Mouse (Mus musculus): Measurements from ENCODE around the gene Mcts1. TPM values are rescaled to one million over a fixed set of nuclear protein-coding genes. Genes with fewer than 3 reads are reported as not detected.

The Mcts1 gene
- polyA plus RNA-seq, 1 experiment from 2014 or later, result 95.9 TPM

- Histone ChIP-seq H3K4me1 (ENCODE audit: control insufficient read depth, insufficient read depth, low read length) (no peaks in the 10 kb centered on the region), H3K9me3 (ENCODE audit: control insufficient read depth, low read depth, low read length) (no peaks in the 10 kb centered on the region), H3K9ac (replicated peaks; ENCODE audit: low read depth, low read length) (no peak overlapping the region), H3K36me3 (ENCODE audit: control insufficient read depth, insufficient read depth, low read length) (no peaks in the 10 kb centered on the region), H3K27me3 (ENCODE audit: control insufficient read depth, insufficient read depth, low read length) (no peaks in the 10 kb centered on the region), H3K4me3 (ENCODE audit: low read depth, low read length) (no peak overlapping the region), H3K27ac (ENCODE audit: low read length) (no peak overlapping the region), H3K4me2 (replicated peaks; ENCODE audit: low read depth, low read length) (no peak overlapping the region)
- WGBS, result 51% methylated on average over 4 of the region's 4 CpGs
- ATAC-seq (ENCODE audit: insufficient number of reproducible peaks, insufficient read depth, low FRiP score, low read depth), result no peak
These were observed 41.8 kb downstream of the Mcts1 start for GRCm38 (mm10) chrX:38642183-38642582.

DNA sequence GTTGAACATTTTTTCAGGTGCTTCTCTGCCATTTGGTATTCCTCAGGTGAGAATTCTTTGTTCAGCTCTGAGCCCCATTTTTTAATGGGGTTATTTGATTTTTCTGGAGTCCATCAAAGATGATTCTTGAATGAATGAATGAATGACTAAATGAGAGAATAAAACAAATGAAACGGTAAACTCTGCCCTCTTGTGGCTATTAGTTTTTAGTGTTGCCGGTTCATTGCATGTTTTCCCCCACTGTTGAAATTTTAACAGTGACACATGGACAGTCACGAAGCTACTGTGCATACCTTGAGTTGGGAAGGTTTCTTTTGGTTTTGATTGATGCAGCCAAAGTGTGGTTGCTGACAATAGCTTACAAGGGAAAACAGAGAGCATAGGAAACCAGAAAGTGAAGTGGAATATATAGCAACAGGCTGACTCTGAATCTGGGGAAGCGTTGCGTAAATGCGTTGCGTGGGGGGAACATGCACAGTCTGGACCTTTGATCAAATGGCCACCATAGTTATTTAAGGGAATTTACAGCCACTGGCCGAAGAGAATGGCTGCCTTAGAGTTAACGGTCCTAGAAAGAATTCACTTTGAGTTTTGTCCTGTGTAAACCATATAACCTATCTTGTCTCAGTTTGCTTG is 50.1 kb downstream of the Mcts1 start:
- no peaks in the 10 kb centered on the region for H3K27me3 ChIP-seq (ENCODE audit: control insufficient read depth, insufficient read depth, low read length)
- no peak overlapping the region for H3K4me2 ChIP-seq (replicated peaks; ENCODE audit: low read depth, low read length)
- H3K4me1 ChIP-seq (ENCODE audit: control insufficient read depth, insufficient read depth, low read length), result no peaks in the 10 kb centered on the region
- H3K36me3 ChIP-seq (ENCODE audit: control insufficient read depth, insufficient read depth, low read length), result no peaks in the 10 kb centered on the region
- WGBS, result 61% methylated on average over 9 of the region's 9 CpGs
- H3K9me3 ChIP-seq (ENCODE audit: control insufficient read depth, low read depth, low read length), result no peaks in the 10 kb centered on the region
- ATAC-seq (ENCODE audit: insufficient number of reproducible peaks, insufficient read depth, low FRiP score, low read depth), result no peak
- H3K4me3 ChIP-seq (ENCODE audit: low read depth, low read length), result no peak overlapping the region
- no peak overlapping the region for H3K27ac ChIP-seq (ENCODE audit: low read length)
- no peak overlapping the region for H3K9ac ChIP-seq (replicated peaks; ENCODE audit: low read depth, low read length)

DNA sequence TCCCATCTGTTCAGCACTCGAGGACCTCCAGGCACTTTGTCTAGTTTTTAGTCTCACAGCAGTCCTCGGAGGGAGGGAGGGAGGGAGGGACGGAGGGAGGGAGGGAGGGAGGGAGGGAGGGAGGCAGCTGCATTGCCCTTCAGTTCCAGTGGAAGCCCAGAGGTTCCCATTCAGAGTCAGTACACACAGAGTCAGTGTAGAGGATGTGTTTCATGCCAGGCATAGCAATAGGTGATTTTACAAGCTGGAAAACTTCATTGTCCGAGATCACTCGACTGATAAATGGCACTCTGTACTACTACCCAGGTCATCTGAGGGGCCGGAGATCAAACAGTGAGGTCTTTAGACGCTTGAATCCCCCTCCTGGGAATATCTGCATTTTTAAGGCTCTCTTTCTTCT is 50.8 kb downstream of the Mcts1 start:
- Histone ChIP-seq H3K9me3 (ENCODE audit: control insufficient read depth, low read depth, low read length) (no peaks in the 10 kb centered on the region), H3K9ac (replicated peaks; ENCODE audit: low read depth, low read length) (no peak overlapping the region), H3K27me3 (ENCODE audit: control insufficient read depth, insufficient read depth, low read length) (no peaks in the 10 kb centered on the region), H3K36me3 (ENCODE audit: control insufficient read depth, insufficient read depth, low read length) (no peaks in the 10 kb centered on the region), H3K4me2 (replicated peaks; ENCODE audit: low read depth, low read length) (no peak overlapping the region), H3K27ac (ENCODE audit: low read length) (no peak overlapping the region), H3K4me1 (ENCODE audit: control insufficient read depth, insufficient read depth, low read length) (no peaks in the 10 kb centered on the region), H3K4me3 (ENCODE audit: low read depth, low read length) (no peak overlapping the region)
- 46% methylated on average over 5 of the region's 7 CpGs for WGBS
- no peak for ATAC-seq (ENCODE audit: insufficient number of reproducible peaks, insufficient read depth, low FRiP score, low read depth)

- no peaks in the 10 kb centered on the region for H3K27me3 ChIP-seq (ENCODE audit: control insufficient read depth, insufficient read depth, low read length)
- H3K9ac ChIP-seq (replicated peaks; ENCODE audit: low read depth, low read length), result no peak overlapping the region
- no peaks in the 10 kb centered on the region for H3K4me1 ChIP-seq (ENCODE audit: control insufficient read depth, insufficient read depth, low read length)
- H3K36me3 ChIP-seq (ENCODE audit: control insufficient read depth, insufficient read depth, low read length), result no peaks in the 10 kb centered on the region
- no peaks in the 10 kb centered on the region for H3K9me3 ChIP-seq (ENCODE audit: control insufficient read depth, low read depth, low read length)
- H3K4me2 ChIP-seq (replicated peaks; ENCODE audit: low read depth, low read length), result no peak overlapping the region
- H3K4me3 ChIP-seq (ENCODE audit: low read depth, low read length), result no peak overlapping the region
- H3K27ac ChIP-seq (ENCODE audit: low read length), result no peak overlapping the region
- no peak for ATAC-seq (ENCODE audit: insufficient number of reproducible peaks, insufficient read depth, low FRiP score, low read depth)
- WGBS, result 46% methylated on average over 1 of the region's 1 CpGs
These were observed 52.8 kb downstream of the Mcts1 start for GRCm38 (mm10) chrX:38653181-38653580.

DNA sequence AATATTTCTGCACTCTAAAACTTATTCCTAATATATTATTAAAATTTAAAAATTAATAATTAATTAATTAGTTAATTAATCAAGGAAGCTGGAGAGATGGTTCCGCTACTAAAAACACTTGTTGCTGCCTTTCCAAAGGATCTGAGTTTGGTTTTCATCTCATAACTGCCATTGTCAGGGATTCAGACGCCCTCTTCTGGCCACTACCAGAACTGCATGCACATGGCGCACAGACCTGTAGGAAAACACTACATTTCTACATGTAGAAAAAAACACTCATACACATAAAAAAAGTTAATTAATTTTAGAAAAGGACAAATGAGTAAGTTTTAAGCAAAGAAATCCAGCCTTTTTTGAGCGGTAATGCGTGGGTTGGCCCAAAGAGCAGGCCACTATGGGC is 54.3 kb downstream of the Mcts1 start:
- H3K27me3 ChIP-seq (ENCODE audit: control insufficient read depth, insufficient read depth, low read length), result no peaks in the 10 kb centered on the region
- no peaks in the 10 kb centered on the region for H3K36me3 ChIP-seq (ENCODE audit: control insufficient read depth, insufficient read depth, low read length)
- H3K4me3 ChIP-seq (ENCODE audit: low read depth, low read length), result no peak overlapping the region
- no peak overlapping the region for H3K4me2 ChIP-seq (replicated peaks; ENCODE audit: low read depth, low read length)
- H3K9ac ChIP-seq (replicated peaks; ENCODE audit: low read depth, low read length), result no peak overlapping the region
- H3K9me3 ChIP-seq (ENCODE audit: control insufficient read depth, low read depth, low read length), result no peaks in the 10 kb centered on the region
- H3K27ac ChIP-seq (ENCODE audit: low read length), result no peak overlapping the region
- WGBS, result 81% methylated on average over 5 of the region's 5 CpGs
- H3K4me1 ChIP-seq (ENCODE audit: control insufficient read depth, insufficient read depth, low read length), result no peaks in the 10 kb centered on the region
- no peak for ATAC-seq (ENCODE audit: insufficient number of reproducible peaks, insufficient read depth, low FRiP score, low read depth)

- no peak overlapping the region for H3K27ac ChIP-seq (ENCODE audit: low read length)
- no peaks in the 10 kb centered on the region for H3K4me1 ChIP-seq (ENCODE audit: control insufficient read depth, insufficient read depth, low read length)
- H3K4me3 ChIP-seq (ENCODE audit: low read depth, low read length), result no peak overlapping the region
- H3K9me3 ChIP-seq (ENCODE audit: control insufficient read depth, low read depth, low read length), result no peaks in the 10 kb centered on the region
- ATAC-seq (ENCODE audit: insufficient number of reproducible peaks, insufficient read depth, low FRiP score, low read depth), result no peak
- WGBS, result 69% methylated on average over 4 of the region's 4 CpGs
- no peaks in the 10 kb centered on the region for H3K27me3 ChIP-seq (ENCODE audit: control insufficient read depth, insufficient read depth, low read length)
- no peak overlapping the region for H3K4me2 ChIP-seq (replicated peaks; ENCODE audit: low read depth, low read length)
- H3K9ac ChIP-seq (replicated peaks; ENCODE audit: low read depth, low read length), result no peak overlapping the region
- no peaks in the 10 kb centered on the region for H3K36me3 ChIP-seq (ENCODE audit: control insufficient read depth, insufficient read depth, low read length)
These were observed 56.0 kb downstream of the Mcts1 start for GRCm38 (mm10) chrX:38656206-38656883.

Other genes with a start within 250 kb of the Mcts1 start
- gene Lamp2, start 144.1 kb upstream of the Mcts1 start, polyA plus RNA-seq (2014; fragmentation: Nextera tagmentation; extraction: Ambion mirVana), result 173 and 184 TPM in 2 replicates
- gene Cul4b, start 24.4 kb upstream of the Mcts1 start, polyA plus RNA-seq (2014; fragmentation: Nextera tagmentation; extraction: Ambion mirVana), result 37.3 and 38.5 TPM in 2 replicates
- 31.9 and 37.5 TPM in 2 replicates for gene C1galt1c1, start 34.5 kb downstream of the Mcts1 start, polyA plus RNA-seq (2014; fragmentation: Nextera tagmentation; extraction: Ambion mirVana)
- not detected in 2 replicates for gene 6030498E09Rik, start 172.1 kb downstream of the Mcts1 start, polyA plus RNA-seq (2014; fragmentation: Nextera tagmentation; extraction: Ambion mirVana)

Data from stomach, embryonic 14.5 days (tissue).